Mouse (Mus musculus): Measurements from ENCODE around the gene Dnah8.

- TF ChIP-seq CTCF (conservative IDR thresholded peaks at IDR 0.05; ENCODE audit: low read length) (no peak), NANOG (IDR thresholded peaks at IDR 0.05; ENCODE audit: borderline replicate concordance, low read length) (no peak), POU5F1 (IDR thresholded peaks at IDR 0.05; ENCODE audit: borderline replicate concordance, low read length) (no peak)
These were observed 253.3 kb downstream of the Dnah8 start for GRCm38 (mm10) chr17:30877456-30877855.
